ENCODE assay signal across 19 mouse cellular contexts in the genomic region with DNA sequence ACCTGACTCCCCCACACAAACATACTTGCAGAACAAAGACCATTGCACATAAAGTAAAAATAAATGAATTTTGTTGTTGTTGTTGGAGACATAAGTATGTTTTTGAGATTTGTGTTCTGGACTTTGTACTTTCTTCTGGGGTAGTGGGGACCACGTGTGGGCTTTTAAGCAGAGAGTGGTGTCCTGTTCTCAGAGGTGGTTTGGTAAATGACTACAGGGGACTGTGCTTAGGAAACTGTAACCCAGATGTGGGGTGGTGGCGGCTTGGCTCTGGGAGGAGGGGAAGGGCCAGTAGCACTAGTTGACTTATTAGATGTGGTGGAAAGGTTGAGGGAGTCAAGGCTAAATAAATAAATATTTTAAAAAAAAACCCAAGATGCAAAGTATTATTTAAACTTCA. TPM values are rescaled to one million over a fixed set of nuclear protein-coding genes. Genes with fewer than 3 reads are reported as not detected.
"Had no signal": no experiment of that assay in that cellular context is flagged by ENCODE, and none has a peak within 500 bp of the region (broad histone marks: within the 10 kb centered on the region; RNA-seq: fewer than 3 reads in every experiment).

No protein-coding gene starts in this region.

- H3K4me1 ChIP-seq: limb, embryonic 12.5 days had no signal

- H3K27ac ChIP-seq: intestine, embryonic 15.5 days; limb, embryonic 12.5 days; limb, embryonic 15.5 days; liver, embryonic 13.5 days had no signal

- ATAC-seq: intestine, embryonic 15.5 days had no signal

- H3K9me3 ChIP-seq: intestine, embryonic 15.5 days; limb, embryonic 12.5 days; limb, embryonic 15.5 days; liver, embryonic 13.5 days had no signal

- H3K9ac ChIP-seq: intestine, embryonic 15.5 days; limb, embryonic 12.5 days; limb, embryonic 15.5 days; liver, embryonic 13.5 days had no signal

- H3K36me3 ChIP-seq: limb, embryonic 15.5 days had no signal

- DNase-seq: left cerebral cortex, postnatal 4 days; liver, embryonic 13.5 days; lung, adult 2 months; lung, postnatal 14 days; lung, postnatal 4 days; midbrain, embryonic 14.5 days; thymus, adult 18-20 months; thymus, postnatal 36 days had no signal

- H3K4me3 ChIP-seq: intestine, embryonic 15.5 days; limb, embryonic 12.5 days; limb, embryonic 15.5 days; liver, embryonic 13.5 days had no signal

- H3K27me3 ChIP-seq: intestine, embryonic 15.5 days; limb, embryonic 12.5 days; limb, embryonic 15.5 days; liver, embryonic 13.5 days had no signal

- H3K4me2 ChIP-seq: intestine, embryonic 15.5 days; limb, embryonic 12.5 days; limb, embryonic 15.5 days; liver, embryonic 13.5 days; midbrain, embryonic 11.5 days had no signal

RNA-seq across cellular contexts. Expression of a gene that starts 55.7 kb away (rescaled TPM):
- total RNA-seq: megakaryocyte-erythroid progenitor cell, adult 5-6 weeks; midbrain, postnatal 0 days had no signal
- polyA plus RNA-seq: intestine, embryonic 15.5 days; limb, embryonic 12.5 days; limb, embryonic 15.5 days; liver, embryonic 13.5 days; liver, embryonic 16.5 days; lung, embryonic 16.5 days; midbrain, embryonic 11.5 days; midbrain, embryonic 14.5 days; neural tube, embryonic 11.5 days; neural tube, embryonic 14.5 days; stomach, embryonic 16.5 days had no signal
